Mouse (Mus musculus) thymus, adult 2 months (tissue): ENCODE data around the gene Gnb1l.

Experiments used
- CTCF ChIP-seq: fragments of 200-500 bp; IDR thresholded peaks from 2 replicates; pipeline ENCODE4 v1.5.1; 2012; ENCODE audit warnings: mild to moderate bottlenecking, control low read depth, low read length, moderate library complexity, borderline replicate concordance; ENCODE audit not compliant: control insufficient read depth, poor library complexity, insufficient read depth; ENCODE audit errors: extremely low read depth
- POLR2A ChIP-seq: fragments of 200-500 bp; IDR thresholded peaks from 2 replicates; pipeline ENCODE4 v1.6.1; 2012; ENCODE audit warnings: mild to moderate bottlenecking, low read length, control low read depth, moderate library complexity; ENCODE audit not compliant: control insufficient read depth, poor library complexity, insufficient read depth; ENCODE audit errors: extremely low read depth

- TF ChIP-seq CTCF (no peak), POLR2A (no peak)
Measured at GRCm38 (mm10) chr16:18480933-18481485, 17.5 kb upstream of the Gnb1l start.
